Mouse (Mus musculus) heart, adult 2 months (tissue): ENCODE measurements around the gene Phpt1. TPM values are rescaled to one million over a fixed set of nuclear protein-coding genes. Genes with fewer than 3 reads are reported as not detected.

Experiments used
- DNase-seq, 2 experiments: peaks; one replicate each; pipeline ENCODE4 v3.0.0; 2021
- H3K27ac ChIP-seq: fragments of 200-600 bp; 2 replicates; pipeline ENCODE4 v1.8.1; 2022
- H3K27me3 ChIP-seq: fragments of 200-500 bp; 2 replicates; pipeline ENCODE4 v1.6.1; 2012; ENCODE audit warnings: mild to moderate bottlenecking, low read length, inconsistent platforms, mixed read lengths; ENCODE audit not compliant: control insufficient read depth, insufficient read depth
- H3K36me3 ChIP-seq: fragments of 200-500 bp; 2 replicates; pipeline ENCODE4 v1.6.1; 2012; ENCODE audit warnings: low read length, inconsistent platforms; ENCODE audit not compliant: control insufficient read depth, insufficient read depth
- H3K4me1 ChIP-seq: fragments of 200-500 bp; 2 replicates; pipeline ENCODE4 v1.6.1; 2011; ENCODE audit warnings: low read length; ENCODE audit not compliant: control insufficient read depth, insufficient read depth
- H3K4me3 ChIP-seq: fragments of 200-600 bp; 2 replicates; pipeline ENCODE4 v1.8.1; 2022
- H3K79me2 ChIP-seq: fragments of 200-500 bp; replicated peaks from 2 replicates; pipeline ENCODE4 v1.6.1; 2012; ENCODE audit warnings: mild to moderate bottlenecking, inconsistent platforms, low read length, moderate library complexity, mixed read lengths; ENCODE audit not compliant: control insufficient read depth, insufficient read depth
- H3K9ac ChIP-seq: fragments of 200-500 bp; 2 replicates; pipeline ENCODE4 v1.6.1; 2012; ENCODE audit warnings: low read depth, mild to moderate bottlenecking, control low read depth, inconsistent platforms, low read length, mixed read lengths
- CTCF ChIP-seq: fragments of 200-600 bp; IDR thresholded peaks from 2 replicates; pipeline ENCODE4 v1.8.1; 2022; ENCODE audit warnings: antibody characterized with exemption, mild to moderate bottlenecking, moderate library complexity
- EP300 ChIP-seq: fragments of 200-500 bp; IDR thresholded peaks from 2 replicates; pipeline ENCODE4 v1.6.1; 2011; ENCODE audit warnings: low read depth, low read length, control low read depth; ENCODE audit not compliant: insufficient read depth
- POLR2A ChIP-seq: fragments of 200-500 bp; IDR thresholded peaks from 2 replicates; pipeline ENCODE4 v1.6.1; 2011; ENCODE audit warnings: mild to moderate bottlenecking, low read depth, low read length, control low read depth; ENCODE audit not compliant: insufficient read depth
- WGBS: fragments of 180-500 bp; shearing (Covaris S2); methylation state at CpG from one replicate; pipeline ENCODE4 v1.1.7; 2018; 5-methylcytosine and 5-hydroxymethylcytosine counted together
- intact Hi-C: fragments of 180-260 bp; cut with DNase I; formaldehyde crosslinking; loops from one replicate; pipeline ENCODE4 v1.15.1; 2025
- polyA plus RNA-seq: library from polyadenylated mRNA; depleted of rRNA; stranded (reverse); fragments of >200 nt; gene quantifications from 2 replicates; pipeline ENCODE4 v1.2.3, GENCODE M21; 2012
- total RNA-seq, 2 experiments: library from RNA; stranded (reverse); gene quantifications; 2 replicates each; pipeline ENCODE4 v1.2.3; 2021

The Phpt1 gene
- total and polyA plus RNA-seq, 3 experiments, result 52.6 to 100 (median 69.9) TPM

- Histone ChIP-seq H3K4me1 (peaks cover 5% of the 10 kb centered on the region), H3K4me3 (no peak overlapping the region), H3K79me2 (peaks cover 3% of the 10 kb centered on the region), H3K36me3 (no peaks in the 10 kb centered on the region), H3K27me3 (no peaks in the 10 kb centered on the region), H3K27ac (no peak overlapping the region), H3K9ac (no peak overlapping the region)
- intact Hi-C loops, result loop anchor here (2.0 to 10.0 kb wide), 2 partner anchors 40 to 126 kb away; partner anchors contain the start of genes Abca2 and Fut7
- peak; percentile 51 to 53 for DNase-seq
- 30% methylated on average over 5 of the region's 5 CpGs for WGBS
- TF ChIP-seq CTCF (peak; percentile 88), EP300 (no peak), POLR2A (no peak)
Observed at GRCm38 (mm10) chr2:25551186-25551585, 23.8 kb downstream of the Phpt1 start.

DNA sequence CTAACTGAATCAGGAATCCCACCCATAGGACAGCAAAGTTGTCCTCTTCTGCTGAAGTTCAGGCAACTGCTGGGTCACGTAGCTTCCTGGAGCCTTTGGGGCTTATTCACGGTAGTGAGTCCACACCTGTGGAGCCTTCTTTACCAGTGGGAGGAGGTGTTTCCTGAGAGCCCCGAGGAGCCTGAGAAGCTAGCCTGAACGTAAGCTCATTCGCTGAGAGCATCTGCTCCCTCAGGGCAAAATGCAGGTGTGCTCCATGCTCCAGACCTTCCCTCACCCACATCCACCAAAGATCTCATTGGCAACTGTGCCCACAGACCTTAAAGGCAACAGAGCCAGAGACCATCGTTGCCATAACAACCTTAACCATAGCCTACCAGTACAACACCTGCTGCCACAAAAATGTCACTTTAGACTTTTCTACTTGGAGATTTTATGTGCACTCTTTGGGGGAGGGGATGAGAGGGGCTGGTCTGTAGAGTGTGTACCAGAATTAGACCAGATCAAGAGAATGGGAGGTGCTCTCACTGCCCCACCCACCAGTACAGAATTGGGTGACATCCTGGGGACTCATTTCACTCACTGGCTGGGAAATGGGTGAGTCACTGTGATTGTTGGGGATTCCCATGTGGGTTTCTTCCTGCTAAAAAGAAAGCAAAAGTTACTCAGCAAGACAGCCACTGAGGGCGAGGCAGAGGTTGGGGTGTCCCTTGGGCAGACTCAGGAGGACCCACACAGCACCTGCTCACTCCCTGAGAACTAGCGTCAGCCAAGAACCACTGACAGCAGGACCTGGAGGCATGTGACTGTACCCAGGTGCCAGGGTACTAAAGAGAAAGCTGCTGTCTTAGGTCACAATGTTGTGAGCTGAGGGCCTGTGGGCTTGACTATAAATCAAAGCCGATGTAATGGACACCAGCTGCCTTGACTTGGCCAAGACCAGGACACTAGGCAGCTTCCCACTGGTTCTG lies 25.7 kb downstream of the Phpt1 start:
- peaks cover 10% of the 10 kb centered on the region for H3K4me1 ChIP-seq
- no peaks in the 10 kb centered on the region for H3K36me3 ChIP-seq
- no peaks in the 10 kb centered on the region for H3K27me3 ChIP-seq
- H3K79me2 ChIP-seq, result peaks cover 10% of the 10 kb centered on the region
- peak; percentile 45; the same call in 1 of the 2 replicates for TF ChIP-seq POLR2A
- TF ChIP-seq CTCF, result no peak
- no peak overlapping the region for H3K9ac ChIP-seq
- no peak overlapping the region for H3K27ac ChIP-seq
- DNase-seq, result no peak
- WGBS, result 55% methylated on average over 9 of the region's 9 CpGs
- H3K4me3 ChIP-seq, result no peak overlapping the region
- intact Hi-C loops, result loop anchor here (5.0 kb wide), 1 partner anchor 47 kb away; the partner anchor contains the start of genes C8g and Fbxw5

DNA sequence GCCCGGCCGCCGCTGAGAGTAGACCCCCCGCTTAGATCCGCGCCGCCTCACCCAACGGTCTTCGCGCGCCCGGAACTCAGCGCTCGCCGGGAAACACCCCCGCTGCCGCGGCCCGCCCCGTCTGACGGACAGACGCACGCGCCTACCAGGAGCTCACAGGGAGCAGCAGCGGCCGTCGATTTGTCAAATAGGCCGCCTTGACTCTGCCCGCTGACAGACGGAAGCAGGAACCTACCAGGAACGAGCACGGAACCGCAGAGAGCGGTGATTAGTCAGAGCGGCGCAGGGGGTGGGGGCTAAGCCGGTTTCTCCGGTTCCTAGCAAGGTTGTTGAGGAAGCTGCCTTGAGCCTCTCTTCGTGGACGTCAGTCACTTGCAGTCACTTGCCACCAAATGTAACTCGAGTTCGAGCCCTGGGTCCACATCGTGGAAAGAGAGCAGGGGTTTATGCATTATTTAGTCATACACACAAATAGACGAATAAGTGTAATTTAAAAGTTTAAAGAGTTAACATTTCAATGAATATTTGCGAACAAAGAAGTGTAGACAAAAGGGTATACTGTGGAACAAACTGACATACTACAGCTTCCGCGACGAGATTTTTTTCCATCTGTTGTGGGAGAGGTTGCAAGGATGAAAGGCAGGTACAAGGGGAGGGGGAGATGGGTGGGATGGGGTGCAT lies 28.1 kb downstream of the Phpt1 start, which contains the start of gene Traf2:
TSS of gene Traf2 (minus strand) at position 130 of the 681 bp plus-strand sequence.
- Histone ChIP-seq H3K4me3 (peak within 1 kb of the TSS; percentile 73), H3K79me2 (peaks cover 11% of the 10 kb centered on the region), H3K4me1 (peaks cover 10% of the 10 kb centered on the region), H3K36me3 (no peaks in the 10 kb centered on the region), H3K9ac (peak within 1 kb of the TSS; percentile 98), H3K27ac (peak within 1 kb of the TSS; percentile 96), H3K27me3 (no peaks in the 10 kb centered on the region)
- WGBS, result 2% methylated on average over 48 of the region's 48 CpGs
- intact Hi-C loops, result loop anchor here (5.0 kb wide), 1 partner anchor 45 kb away; the partner anchor contains the start of genes C8g and Fbxw5
- TF ChIP-seq CTCF (no peak), POLR2A (peak; percentile 86), EP300 (0 out of 2 replicates have a peak, but pooled peaks have one; percentile 22)
- peak; percentile 99 for DNase-seq

- H3K27me3 ChIP-seq, result no peaks in the 10 kb centered on the region
- H3K36me3 ChIP-seq, result no peaks in the 10 kb centered on the region
- peak overlapping the region; percentile 98 for H3K9ac ChIP-seq
- TF ChIP-seq CTCF, result 0 out of 2 replicates have a peak, but pooled peaks have one; percentile 2
- no peak for TF ChIP-seq EP300
- TF ChIP-seq POLR2A, result no peak
- intact Hi-C loops, result loop anchor here (5.0 kb wide), 1 partner anchor 44 kb away; the partner anchor contains the start of genes C8g and Fbxw5
- H3K79me2 ChIP-seq, result peaks cover 11% of the 10 kb centered on the region
- H3K27ac ChIP-seq, result peak overlapping the region; percentile 96
- H3K4me3 ChIP-seq, result peak overlapping the region; percentile 73
- DNase-seq, result no peak
- H3K4me1 ChIP-seq, result peaks cover 10% of the 10 kb centered on the region
- WGBS, result 4% methylated on average over 43 of the region's 43 CpGs
Observed at GRCm38 (mm10) chr2:25545996-25546810, 28.8 kb downstream of the Phpt1 start.

GRCm38 (mm10) chr2:25541644-25542367 lies 33.2 kb downstream of the Phpt1 start:
- Histone ChIP-seq H3K4me3 (no peak overlapping the region), H3K79me2 (peaks cover 11% of the 10 kb centered on the region), H3K27me3 (no peaks in the 10 kb centered on the region), H3K9ac (no peak overlapping the region), H3K27ac (no peak overlapping the region), H3K4me1 (peaks cover 7% of the 10 kb centered on the region), H3K36me3 (peaks cover 2% of the 10 kb centered on the region)
- intact Hi-C loops, result no loop called here
- DNase-seq, result no peak
- WGBS, result 87% methylated on average over 10 of the region's 10 CpGs
- no peak for TF ChIP-seq EP300
- TF ChIP-seq POLR2A, result no peak
- no peak for TF ChIP-seq CTCF
